Mouse (Mus musculus): ENCODE data around the gene Atp6v1c2.
A peak's percentile ranks its signal among the peaks of the same experiment; 100 is the strongest.

The Atp6v1c2 gene

DNA sequence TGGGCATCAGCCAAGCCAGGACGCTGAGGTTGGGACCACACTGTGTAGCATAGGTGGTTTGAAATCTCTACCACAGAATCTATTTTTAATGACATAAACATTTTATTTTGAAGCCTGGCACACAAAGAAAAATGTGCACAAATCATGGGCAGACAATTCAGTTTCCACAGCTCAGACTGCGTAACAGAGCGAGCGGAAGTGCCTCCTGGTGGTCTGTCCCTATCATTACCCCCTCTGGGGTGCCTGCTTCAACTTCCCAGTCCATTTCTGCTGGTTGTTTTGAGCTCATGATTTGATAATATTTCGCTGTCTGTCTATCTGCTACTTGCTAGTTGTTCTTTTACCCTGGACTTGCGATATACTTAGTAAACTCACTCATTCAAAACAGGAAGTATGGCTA is 73.6 kb downstream of the Atp6v1c2 start:
- no peak for DNase-seq

DNA sequence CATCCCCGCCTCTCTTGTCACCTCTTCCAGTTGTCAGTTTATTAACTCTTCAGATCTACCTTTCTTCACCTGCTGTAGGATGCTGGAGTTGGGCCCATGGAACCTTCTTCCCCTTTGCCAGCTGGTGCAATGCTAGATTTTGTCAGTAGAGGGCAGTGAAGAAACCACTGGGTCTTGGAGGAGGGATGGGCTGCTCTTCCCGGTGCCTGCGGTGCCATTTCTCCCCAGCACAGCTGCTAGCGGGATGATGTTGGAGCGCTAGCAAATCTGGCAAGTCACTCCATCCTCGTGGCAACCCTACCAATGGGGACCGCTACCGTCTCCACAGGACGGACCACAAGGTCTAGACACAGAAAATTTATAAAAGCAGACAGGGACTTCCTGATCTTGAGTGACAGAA is 76.1 kb downstream of the Atp6v1c2 start:
- peak; percentile 56 for DNase-seq

DNA sequence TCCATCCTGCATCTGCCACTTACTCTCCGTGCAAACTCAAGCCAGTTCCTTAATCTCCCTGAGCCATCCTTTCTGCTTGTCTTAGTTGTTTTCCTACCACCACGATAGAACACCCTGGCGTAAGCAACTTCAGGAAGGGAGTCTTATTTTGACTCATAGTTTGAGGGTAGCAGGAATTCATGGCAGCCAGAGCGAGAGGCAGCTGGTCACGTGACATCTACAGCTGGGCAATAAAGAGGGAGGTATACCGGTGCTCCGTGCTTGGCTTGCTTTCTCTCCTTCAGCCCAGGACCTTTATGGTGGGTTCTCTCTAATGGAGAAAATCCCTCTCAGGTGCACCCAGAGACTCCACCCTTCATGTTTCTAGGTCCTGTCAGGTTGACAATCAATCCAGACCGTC is 78.2 kb downstream of the Atp6v1c2 start:
- DNase-seq: no peak

DNA sequence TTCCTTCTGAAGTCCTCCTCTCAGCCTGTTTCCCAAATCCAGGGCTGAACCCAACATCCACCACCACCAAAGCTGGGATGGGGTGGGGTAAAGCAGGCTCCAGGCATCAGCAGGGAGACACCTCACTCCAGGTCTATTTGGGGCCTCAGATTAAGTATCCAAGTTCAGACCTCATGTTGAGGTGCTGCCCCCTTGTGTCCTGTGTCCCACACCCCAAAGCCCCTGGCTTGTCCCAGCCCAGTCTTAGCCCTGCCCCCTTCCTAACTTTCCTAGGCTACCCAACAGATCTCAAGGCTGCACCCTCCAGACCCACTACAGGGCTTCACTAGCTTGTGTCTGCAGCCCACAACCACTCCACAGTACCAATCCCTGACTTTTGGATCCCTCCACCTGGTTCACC is 87.1 kb downstream of the Atp6v1c2 start:
- no peak for DNase-seq

DNA sequence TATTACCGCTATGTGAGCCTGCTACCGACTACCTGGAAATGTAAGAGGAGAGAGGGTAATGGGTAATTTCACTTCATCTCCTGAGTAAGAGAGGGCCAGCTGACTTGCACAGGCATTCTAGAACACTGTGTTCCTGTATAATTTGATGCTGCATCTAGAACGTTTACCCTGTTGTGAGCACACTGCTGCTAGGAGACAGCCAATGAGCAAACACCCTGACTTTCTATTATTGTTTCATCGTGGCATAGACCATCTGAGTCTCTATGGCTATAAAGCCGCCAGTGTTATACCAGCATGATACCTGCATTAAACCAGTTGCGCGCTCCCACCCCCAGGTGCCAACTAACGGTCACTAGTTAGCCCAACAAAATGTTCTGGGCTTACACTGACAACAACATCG is 87.5 kb downstream of the Atp6v1c2 start:
- DNase-seq: no peak

DNA sequence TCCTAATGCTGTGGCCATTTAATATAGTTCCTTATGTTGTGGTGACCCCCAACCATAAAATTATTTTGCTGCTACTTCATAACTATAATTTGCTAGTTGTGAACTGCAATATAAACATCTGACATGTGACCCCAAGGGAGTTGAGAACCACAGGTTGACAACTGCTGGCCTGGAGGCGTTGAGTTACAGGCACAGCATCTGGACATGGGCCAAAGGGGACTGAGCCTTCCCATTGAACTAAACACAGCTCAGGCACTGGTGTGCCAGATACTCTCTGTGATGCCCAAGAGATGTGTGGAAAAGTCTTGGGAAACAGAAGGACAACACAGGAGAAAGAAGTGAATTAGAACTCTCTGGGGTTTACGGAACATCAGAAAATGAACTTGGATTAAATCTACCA is 88.1 kb downstream of the Atp6v1c2 start:
- DNase-seq: no peak

DNA sequence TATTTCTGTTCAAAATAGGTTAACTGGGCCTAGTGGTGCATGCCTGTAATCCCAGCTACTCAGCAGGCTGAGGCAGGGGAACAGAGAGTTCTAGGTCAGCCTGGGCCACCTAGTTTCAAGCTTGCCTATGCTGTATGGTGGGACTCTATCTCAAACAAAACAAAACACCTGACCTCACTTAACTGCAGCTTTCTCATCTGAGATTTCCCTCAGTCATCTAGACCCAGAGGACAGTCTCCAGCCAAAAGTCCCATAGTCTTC is 89.8 kb downstream of the Atp6v1c2 start:
- no peak for DNase-seq

DNA sequence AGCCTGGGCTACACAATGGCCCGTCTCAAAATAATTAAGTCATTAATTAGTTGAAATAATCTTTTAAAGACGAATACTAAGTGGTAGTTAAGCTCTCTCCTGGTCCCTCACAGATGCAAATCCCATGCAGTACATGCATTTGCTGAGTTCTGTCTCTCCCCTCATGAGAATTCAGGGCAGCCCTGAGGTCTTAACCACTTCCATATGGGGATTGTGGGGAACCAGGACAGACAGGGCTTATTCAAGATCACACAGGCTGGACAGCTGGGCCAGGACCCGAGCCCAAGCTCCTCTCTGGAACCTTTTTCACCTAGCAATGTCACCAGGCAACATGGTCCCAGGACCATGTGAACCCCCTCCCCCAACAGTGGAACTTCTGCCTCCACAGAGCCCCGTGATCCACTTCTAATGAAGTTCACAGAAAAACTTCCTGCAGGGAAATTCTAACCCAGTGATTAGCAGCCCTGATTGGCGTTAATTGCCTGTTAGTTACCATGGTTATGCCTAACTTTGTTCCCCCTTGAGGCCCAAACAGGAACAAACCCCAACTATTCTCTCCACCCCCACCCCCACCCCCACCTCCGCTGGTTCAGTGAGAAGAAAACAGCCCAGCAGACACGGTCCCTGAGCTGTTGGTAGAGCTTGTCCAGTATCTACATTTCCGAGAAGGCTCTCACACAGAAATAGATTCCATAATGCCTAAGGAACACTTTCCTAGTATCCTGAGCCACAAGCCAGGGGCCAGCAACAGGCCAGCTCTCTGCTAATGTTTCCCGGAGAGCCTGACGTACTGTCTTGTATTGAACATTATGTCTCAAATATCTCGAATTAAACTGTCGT is 90.4 kb downstream of the Atp6v1c2 start:
- no peak for DNase-seq

DNA sequence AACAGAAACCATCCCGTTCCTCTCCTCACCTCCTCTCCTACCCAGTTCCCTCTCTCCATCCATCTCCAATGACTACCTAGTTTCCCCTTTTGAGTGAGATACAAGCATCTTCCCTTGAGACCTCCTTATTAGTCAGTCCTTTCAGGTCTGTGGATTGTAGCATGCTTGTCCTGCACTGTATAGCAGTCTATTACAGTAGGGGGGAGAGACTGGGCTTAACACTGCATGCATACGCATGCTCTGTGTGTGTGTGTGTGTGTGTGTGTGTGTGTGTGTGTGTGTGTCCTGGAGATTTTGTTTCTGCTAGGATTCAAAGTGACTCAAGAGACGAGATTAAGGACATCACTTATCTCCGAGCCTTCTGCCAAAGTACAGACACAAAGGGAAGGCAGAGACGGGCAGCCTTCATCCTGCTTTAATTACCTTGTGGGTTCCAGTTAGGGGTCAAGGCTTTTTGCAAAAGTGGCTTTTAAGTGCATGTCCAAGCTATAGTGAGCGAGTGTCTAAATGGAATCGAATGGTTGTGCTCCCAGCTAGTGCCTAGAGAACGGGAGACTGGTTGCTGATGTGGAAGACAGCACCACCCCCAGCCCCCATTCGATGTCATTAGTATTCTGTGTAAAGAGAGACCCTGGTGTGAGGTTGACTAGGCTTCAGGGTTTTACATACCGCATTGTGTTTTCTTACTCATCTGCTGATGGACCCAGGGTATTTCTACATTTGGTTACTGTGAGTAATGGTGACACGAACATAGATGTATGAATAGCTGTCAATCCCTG is 93.4 kb downstream of the Atp6v1c2 start:
- no peak for DNase-seq

Measured in kidney, adult 18-20 months (tissue).